Mouse (Mus musculus) adrenal gland, adult 8-10 months (tissue): ENCODE measurements at regions not wholly inside any gene's neighbourhood (a gene's known extent, or its start where the extent isn't known, plus 50 kb on each side); places are given as distances from the start of the nearest gene placed in this dataset.

Experiments used
- DNase-seq: peaks from one replicate; pipeline ENCODE4 v3.0.0; 2022

DNA sequence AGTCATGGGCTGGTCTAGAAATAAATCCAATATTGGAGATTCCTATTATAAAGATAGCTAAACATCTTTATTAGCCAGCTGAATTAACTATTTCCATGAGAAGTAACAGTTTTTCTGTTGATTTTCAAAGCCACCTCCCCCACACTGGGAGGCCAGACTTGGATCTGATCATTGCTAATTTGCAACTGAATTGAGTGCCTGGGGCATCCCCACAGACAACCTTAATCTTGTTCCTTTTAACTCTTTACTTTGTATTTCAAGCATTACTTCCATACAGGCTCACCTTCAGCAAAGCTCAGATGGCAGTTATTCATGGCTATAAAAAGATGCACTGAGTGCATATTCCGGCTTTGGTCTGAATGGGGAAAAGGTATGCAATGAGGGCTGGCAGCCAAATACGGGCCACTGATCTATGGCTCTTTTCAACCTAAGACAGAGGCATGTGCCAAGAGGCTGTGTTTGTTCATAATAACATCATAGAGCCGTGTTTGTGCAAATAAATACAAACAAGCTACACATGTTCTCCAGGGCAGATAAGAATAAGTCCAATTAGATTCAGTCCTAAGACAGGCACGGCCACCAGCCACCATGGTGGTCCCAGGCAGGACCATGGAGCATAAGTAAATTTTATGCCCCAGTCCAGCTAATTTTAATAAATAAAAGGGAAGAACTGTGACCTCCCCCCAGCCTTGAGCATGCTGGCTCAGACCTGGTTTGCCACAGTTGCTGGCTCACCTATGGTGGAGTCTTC, 194.5 kb upstream of the Ttc29 start:
- no peak for DNase-seq

DNA sequence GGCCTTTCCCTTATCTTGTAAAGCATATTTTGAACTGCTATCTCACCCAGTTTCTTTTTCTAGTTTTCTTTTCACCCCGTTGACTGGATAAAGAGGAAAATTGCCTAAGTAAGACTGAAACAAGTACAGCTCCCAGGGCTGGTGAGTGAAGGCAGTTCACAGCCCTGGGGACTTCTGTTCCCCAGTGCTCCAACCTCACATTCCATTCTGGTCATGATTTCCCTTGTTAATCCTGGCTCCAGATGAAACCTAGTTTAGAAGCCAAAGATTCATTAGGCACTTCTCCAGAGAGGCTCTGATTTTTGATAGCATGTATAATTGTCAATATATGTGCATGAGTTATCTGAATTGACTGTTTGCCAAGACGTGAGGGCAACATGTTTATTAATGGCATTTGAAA, 191.6 kb upstream of the Ttc29 start:
- DNase-seq, result no peak

DNA sequence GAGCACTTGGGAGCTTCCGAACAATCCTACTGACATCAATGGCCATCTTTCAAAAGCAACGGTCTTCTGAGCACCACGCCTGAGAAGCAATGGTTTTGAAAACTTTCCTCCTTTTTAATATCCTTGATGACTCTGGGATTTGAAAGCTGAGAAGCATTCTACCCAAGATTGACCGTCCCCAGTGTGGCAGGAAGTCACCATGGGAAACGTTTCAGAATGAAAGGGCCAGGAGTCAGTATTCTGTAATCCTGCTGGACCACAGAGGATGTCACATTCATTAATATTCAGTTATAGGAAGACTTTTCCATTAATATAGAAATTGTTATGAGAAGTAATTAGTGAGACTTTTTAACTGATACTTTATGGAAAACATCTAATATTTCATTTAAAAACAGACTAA, 190.1 kb upstream of the Ttc29 start:
- DNase-seq, result no peak

DNA sequence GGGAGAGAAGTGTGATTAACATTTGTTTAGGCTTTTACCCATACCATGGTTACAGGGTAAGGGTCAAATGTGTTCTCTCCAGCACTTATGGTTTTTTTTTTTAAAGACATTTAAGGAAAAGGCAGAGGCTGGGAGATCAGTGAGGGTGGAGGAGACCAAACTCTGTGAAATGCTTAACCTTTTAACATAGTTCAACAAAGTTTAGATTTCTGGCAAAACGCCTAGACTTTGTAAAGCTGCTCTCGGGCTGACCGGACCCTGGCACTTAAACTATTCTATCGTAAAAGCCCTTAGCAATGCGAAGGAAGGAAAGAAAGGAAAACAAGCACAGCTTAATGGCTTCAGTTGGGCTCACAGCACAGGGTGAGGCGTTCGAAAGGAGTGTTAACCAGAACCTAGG, 189.6 kb upstream of the Ttc29 start:
- DNase-seq, result no peak

DNA sequence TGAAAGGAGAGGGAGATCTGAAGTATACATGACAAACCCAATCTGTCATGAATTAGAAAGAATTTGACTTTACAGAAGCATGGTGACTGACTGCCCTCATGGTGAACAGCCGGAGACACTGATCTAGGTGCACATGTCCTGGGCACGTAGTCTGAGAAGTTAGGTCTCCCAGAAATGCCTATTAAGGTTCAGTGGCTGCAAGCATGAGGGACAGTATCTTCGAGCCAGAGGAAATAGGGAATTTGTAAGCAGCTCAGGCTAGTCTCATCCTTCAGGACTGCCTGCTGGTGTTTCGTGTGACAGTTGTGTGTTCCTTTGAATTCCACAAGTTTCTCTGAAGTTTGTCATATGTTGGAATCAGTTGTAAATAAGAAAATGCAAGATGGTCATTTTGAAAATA, 189.2 kb upstream of the Ttc29 start:
- no peak for DNase-seq

DNA sequence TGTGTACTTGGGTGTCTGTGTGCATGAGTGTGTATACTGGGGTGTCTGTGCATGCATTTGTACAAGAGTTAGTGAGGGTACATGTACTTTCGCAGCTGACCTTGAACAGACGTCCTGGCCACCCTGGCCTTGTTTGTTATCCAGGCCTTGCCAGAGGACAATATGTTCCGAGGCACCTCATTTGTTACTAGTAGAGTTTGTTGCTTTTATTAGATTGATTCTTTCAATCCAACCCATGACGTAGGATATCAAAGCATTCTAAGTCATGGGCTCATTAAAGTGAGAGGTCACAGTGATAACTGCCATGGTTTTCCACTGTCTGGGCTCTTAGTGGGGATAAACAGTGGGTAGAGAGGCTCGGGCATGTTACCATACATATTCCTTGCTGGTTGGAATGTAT, 188.1 kb upstream of the Ttc29 start:
- DNase-seq, result no peak

DNA sequence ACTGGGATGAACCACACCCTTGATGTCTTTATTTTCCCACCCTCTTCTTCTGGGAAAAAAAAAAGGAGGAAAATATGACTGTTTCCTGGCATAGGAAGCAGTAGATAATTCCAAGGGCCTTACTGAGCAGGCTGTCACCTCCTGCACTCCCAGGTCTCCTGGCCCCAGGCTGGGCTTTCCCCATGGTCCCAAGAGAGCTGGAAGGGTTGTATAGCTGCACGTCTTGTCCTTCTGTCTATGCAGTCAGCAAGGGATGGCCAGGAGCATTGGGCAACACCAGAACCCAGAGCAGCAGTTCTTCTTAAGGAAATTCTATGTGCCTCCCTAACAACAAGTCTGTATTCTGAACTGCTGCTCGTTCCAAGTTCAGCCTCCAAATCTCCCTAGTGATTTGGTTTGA, 185.7 kb upstream of the Ttc29 start:
- no peak for DNase-seq

DNA sequence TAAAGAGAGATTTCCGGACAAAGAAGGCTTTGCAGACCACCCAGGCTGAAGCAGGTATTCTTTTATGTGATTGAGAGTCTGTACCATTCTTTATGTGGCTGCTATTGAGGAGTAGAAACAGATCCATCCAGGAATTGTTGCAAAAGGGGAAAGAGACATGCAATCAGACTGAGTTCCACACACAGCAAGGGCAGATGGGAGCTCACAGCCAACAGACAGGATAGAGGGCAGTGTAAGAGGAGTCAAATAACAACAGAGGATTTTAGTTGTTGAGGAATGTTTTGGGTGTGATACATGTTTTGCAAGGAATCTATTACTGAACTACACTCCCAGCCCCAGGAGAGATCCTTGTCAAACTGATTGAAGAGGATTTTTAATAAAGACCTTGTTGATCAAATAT, 184.2 kb upstream of the Ttc29 start:
- no peak for DNase-seq

DNA sequence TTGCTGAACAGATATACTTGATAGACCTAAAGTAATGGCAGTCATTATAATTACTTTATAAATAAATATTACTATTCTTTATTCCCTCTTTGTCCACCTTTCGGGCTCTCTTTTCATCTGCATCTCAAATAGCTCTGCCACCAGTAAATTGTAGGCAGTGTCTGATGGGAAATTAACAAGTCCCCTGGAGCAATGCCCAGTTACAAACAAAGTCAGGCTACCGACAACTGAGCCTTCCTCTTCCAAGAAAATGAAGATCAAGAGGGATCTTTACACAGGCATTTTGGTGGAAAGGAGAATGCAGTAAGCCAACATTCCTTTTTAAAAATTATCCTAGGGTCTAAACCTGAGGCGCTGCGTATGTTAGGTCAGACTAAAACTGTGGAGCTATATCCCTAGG, 181.3 kb upstream of the Ttc29 start:
- DNase-seq, result no peak

DNA sequence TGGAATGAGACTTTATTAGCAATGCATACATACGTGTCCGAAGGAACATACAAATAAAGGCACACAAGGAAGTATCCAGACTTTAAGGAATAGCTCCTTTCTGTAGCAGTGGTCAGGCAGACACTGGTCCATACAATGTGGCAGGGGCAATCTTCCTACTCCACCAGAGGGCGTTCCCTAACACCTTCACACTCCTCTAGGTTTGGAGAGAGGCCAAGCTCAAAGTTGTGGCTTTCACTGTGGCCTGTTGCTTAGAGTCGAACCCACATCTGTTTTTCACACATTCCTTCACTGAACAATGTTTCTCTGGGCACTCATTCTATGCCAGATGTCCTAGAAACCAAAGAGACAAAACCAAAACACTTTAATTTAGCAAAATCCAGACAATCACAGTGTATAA, 178.4 kb upstream of the Ttc29 start:
- no peak for DNase-seq

DNA sequence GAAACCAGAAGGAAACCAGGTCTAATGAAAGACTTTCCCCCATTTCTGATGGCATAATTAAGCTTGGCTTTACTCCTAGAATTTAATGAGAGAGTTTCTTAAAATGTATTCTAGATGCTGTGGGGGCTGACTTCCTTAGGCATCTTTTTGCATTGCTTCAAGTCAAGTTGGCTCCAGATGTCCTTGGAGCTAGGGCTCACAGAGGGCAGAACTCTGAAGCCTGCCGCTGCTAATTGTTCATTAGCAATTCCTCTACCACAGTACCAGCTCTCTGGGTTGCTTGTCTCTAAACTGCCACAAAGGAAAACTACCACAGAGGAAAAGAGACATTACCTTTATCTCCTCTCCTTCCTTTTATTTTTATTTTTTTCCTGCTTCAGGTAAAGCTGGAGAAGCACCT, 175.9 kb upstream of the Ttc29 start:
- no peak for DNase-seq

DNA sequence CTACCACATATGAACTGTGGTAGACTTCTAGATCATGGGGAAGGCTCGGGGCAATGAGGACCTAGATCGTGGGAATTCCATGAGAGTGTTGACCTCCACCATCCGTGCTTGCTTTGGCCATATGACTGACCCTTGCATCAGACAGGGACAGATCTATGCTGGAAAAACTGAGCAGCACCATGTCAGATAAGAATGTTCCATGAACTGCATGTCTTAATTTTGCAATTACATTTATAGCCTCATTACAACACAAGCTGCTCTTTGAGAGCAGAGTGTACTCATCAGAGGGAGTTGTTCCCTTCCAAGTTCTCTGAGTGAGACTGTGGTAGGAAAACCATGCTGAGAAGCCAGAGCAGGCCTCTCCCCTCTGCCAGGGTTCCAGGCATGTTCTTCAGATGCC, 166.4 kb upstream of the Ttc29 start:
- no peak for DNase-seq

DNA sequence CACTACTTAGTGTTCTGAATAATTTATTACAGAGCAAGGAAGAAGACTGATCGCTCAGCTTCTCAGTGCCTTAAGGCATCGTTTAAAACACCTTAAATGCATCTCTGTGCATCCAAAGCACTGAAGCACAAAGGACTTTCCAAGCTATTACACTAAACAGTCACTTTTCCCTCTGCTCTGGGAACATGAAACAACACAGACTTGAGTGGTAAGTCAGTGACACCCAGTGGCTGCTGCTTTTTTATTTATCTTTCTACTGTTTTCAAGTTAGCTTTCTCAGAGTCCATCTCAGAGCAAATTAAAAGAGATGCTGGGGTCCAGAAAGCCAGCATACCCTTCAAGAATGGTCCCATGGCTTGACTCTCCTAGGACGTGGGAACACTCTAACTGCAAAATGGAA, 162.3 kb upstream of the Ttc29 start:
- no peak for DNase-seq

DNA sequence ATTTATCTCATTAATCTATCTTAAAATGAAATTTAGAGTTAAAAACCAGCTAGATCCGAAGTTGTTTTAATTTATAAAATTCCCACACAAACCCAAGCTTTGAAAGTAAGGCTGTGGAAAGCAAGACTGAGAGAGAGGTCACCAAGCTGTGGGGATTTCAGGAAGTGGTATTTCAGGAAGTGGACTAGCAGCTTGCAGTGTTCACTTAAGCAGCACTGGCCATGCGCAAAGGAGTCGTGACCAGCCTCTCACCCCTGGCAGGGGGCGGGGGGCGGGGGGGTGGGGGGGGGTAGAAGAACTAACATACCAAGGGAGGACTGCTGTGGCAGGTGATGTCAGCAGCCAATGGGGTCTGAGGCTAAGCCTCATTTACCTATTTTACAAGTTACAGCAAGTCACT, 158.7 kb upstream of the Ttc29 start:
- no peak for DNase-seq

DNA sequence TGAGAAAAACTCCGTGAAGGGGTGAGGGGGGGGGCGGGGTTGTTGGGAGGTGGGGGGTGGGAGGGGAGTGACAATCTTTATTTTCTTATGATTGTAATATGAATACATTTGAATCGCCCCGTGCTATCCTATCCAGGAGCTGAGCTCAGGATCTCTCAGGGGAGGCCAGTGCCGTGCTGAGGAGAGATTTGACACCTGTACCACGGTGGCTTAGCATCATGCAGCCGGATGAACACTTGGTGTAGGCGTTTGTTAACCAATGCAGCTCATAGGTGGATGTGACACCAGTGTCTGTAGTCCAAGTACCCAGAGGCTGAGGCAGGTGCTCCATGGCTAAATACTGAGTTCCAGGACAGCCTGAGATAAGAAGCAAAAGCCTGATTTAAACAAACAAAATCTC, 158.2 kb upstream of the Ttc29 start:
- no peak for DNase-seq

DNA sequence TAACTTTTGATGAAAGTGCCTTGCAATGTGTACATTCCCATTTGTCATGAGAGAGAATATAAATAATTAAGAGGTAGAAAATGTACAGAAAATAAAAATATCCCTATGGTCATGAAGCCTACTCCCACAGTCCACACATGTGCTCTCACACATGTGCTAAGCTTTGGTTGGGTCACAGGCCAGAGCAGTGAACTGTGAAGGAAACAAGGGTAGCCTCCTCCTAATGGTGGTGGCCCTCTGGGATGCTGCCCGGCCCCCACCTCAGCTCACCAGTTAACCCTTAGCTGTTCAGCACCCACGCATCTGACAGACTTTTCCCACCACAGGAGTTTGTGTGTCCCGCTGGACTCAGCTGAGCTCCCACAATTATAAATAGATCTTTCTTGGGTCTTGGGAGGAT, 157.6 kb upstream of the Ttc29 start:
- no peak for DNase-seq

DNA sequence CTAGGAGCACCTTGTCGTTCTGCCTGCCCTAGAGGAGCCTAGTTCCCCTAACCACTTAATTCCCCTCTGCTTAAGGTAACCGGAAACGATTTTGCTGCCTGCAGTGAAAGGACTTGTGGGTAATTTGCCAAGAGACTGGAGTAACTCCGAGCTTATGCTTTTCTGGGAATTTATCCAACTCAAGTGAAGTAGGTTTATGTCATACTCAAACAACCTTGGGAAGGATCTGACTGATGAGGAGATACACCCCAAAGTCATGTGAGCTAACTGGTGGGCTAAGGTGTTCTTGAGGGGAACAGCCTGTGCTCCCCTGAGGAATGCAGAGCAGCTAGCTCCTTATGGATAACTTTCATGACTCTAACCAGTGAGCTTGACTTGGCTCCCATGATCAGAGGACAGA, 155.7 kb upstream of the Ttc29 start:
- no peak for DNase-seq

DNA sequence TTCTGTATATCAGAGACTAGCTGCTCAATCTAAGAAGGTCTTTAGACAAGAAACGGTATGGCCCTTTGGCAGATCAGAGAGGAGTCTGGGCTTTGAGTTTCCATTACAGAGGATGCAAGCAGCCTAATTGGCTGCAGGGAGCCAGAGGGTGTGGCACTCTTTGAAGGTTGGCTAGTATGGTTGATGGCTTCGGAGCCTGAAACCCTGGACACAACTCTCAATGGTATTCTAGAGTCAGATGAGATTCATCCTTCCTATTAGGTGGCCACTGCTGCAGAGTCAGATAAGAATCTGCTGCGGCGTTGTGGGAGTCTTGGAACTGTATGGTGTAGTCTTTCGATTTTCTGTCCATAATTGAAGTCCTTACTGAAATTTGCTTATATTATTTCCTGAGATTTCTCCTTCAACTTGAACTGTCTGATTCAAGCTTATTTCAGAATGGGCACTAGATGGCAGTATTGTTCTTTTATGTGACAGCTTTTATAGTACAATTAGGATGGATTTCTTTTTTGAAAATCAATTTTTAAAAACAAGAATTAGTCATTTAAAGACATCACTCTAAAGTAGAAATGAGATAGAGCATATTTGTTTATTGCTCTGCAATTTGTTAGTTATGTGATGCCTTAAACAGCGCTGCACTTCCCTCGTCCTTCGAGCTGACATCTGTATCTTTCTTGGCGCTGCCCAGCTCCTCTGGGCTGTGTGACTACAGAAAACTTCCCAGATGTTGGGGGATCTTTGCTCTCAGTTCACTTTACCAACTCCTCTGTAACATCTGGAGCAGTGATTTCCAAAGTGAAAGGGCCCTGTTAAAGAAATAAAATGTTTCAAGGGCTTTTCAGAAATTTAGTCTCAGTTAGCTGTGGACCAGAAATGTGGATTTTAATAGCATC, 151.0 kb upstream of the Ttc29 start:
- no peak for DNase-seq

DNA sequence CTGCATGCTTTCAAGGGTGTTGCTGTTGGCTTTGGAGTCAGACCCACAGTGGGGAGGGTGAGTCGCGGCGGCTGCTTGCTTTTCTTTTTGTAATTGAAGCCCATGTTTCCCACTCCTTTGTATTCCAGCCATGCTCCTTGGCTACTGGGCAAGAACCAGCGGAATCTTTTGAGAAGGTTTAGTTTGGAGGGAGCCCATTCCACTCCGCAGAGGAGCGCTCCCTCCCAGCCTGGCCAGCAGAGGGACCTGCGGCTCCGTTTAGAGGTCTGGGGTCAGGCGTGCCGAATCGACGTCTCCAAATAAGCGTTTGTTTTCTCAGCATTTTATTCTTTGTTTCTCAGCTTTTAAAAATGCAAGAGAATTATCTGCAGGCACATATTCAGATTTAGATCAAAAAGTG, 149.6 kb upstream of the Ttc29 start:
- no peak for DNase-seq

DNA sequence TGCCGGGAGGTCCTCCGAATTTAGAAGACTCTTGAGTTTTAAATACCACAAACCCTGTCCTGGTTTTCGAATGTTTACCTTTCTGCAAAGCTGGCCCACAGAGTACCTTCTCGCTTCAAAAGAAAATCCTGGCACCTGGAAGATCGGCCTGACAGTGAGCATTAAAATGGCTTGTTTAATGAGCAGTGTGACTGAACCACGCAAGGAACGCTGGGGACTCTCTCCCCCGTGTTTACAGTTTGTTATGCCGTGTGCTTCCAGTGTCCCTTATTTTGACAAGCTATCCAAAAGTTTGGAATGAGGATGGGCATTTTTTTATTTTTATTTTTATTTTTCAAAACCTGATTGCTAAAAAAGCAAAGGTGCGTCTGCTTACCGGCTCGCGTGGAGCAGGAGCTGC, 148.9 kb upstream of the Ttc29 start:
- no peak for DNase-seq

DNA sequence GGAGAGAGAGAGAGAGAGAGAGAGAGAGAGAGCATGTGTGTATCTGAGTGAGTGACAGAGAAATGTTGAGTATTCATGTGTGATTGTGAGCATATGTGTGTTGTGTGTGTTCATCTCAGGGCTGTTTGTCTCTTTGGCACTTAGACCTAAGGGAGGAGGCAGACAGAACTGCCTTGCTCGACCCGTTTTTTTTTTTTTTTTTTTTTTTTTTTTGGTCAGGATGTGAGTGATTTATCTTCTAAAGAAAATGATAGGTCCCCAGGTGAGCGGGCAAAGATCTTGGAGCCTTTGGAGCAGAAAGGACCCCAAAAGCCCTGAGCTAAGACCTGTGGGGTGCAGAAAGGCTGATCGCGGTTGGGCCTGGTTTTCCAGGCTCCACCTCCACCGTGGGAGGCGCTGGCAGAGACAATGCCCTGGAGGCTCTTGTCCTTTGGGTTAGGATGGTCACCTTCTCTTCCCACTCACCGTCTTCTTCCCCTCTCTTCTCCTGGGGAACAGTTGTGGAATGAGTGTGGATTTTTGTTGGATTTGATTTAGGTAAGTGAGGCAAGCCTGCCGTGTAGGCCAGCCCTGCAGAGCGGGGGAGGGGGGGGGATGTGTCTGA, 147.1 kb upstream of the Ttc29 start:
- DNase-seq, result no peak

DNA sequence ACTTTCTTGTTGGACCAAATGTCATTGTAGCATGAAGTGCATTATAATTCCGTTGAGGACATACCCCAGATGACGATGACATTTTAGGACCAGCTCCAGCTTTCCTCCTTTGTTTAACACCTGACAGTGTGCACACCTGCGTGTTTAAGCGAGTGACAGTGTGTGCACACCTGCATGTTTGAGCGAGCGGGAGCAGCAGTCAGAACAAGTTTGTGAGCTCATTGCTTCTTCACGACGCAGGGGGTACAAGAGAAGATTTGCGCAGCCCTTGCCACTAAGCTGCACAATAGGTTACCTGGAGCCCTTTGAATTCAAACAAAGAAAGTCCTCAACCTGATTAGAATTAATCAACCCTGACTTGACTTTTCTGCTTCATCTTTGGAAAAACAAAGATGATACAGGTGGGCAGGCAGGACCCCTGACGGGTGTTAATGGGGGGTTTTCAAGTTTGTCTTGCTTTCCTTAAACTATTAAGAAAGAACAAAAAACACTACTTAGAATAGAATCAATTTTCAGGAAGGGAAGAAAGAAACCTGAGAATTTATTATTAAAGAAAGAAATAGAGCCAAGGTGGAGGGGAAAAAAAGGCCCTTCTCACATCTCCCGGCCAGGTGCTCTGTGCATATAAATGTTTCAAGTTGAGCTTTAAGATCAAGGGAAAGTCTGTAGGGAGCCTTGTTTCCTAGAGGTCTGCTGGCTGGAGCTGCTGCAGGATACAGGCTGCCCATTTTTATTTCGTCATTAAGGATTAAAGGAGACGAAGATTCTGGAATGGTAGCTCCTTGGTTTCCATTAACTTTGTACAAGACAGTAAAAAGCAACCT, 144.8 kb upstream of the Ttc29 start:
- DNase-seq, result no peak

DNA sequence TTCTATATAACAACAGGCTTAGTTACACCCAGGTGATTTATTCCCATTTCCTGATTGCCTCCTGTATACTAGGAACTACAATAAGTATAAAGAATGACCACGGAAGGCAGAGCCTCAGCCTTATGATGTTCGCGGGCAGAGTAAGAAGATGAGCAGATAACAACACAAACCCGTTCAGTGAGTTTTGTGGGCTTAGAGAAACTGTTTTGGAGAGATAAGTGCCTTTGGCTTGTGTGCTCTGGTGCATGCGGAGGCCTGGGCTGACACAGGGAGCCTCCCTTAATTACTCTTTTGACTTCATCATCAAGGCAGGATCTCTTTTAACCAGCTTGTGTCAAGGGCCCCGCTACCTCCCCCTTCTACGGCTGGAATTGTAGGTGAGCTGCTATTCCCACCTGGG, 139.3 kb upstream of the Ttc29 start:
- no peak for DNase-seq
